Mouse (Mus musculus) ES-Bruce4 (cell line): ENCODE data around the gene Folr1. TPM values are rescaled to one million over a fixed set of nuclear protein-coding genes. Genes with fewer than 3 reads are reported as not detected.

Experiments
- H3K27ac ChIP-seq: 2 replicates; pipeline ENCODE4 v1.5.1; 2012; ENCODE audit warnings: low read length, inconsistent platforms; ENCODE audit not compliant: insufficient read depth
- H3K27me3 ChIP-seq: 2 replicates; pipeline ENCODE4 v1.6.1; 2012; ENCODE audit warnings: mild to moderate bottlenecking, low read length, inconsistent platforms; ENCODE audit not compliant: control insufficient read depth, poor library complexity, insufficient read depth, severe bottlenecking
- H3K36me3 ChIP-seq: 2 replicates; pipeline ENCODE4 v1.6.1; 2012; ENCODE audit warnings: inconsistent platforms, mild to moderate bottlenecking, low read length, moderate library complexity; ENCODE audit not compliant: control insufficient read depth, poor library complexity, insufficient read depth, severe bottlenecking
- H3K4me1 ChIP-seq: one replicate; pipeline ENCODE4 v1.8.1; 2011; ENCODE audit warnings: low read length; ENCODE audit not compliant: control insufficient read depth, insufficient read depth
- H3K4me3 ChIP-seq: 2 replicates; pipeline ENCODE4 v1.5.1; 2011; ENCODE audit warnings: low read depth, mild to moderate bottlenecking, low read length
- H3K9ac ChIP-seq: 2 replicates; pipeline ENCODE4 v1.6.1; 2012; ENCODE audit warnings: low read depth, mild to moderate bottlenecking, inconsistent platforms; ENCODE audit not compliant: poor library complexity, severe bottlenecking
- H3K9me3 ChIP-seq: replicated peaks from 2 replicates; pipeline ENCODE4 v1.6.1; 2012; ENCODE audit warnings: mild to moderate bottlenecking, low read length, inconsistent platforms; ENCODE audit not compliant: control insufficient read depth, poor library complexity, insufficient read depth, severe bottlenecking
- CTCF ChIP-seq: IDR thresholded peaks from one replicate; pipeline ENCODE4 v1.8.1; 2011; ENCODE audit warnings: low read depth, low read length
- EP300 ChIP-seq: IDR thresholded peaks from 2 replicates; pipeline ENCODE4 v1.6.1; 2011; ENCODE audit warnings: low read depth, low read length; ENCODE audit not compliant: insufficient read depth
- POLR2A ChIP-seq: IDR thresholded peaks from one replicate; pipeline ENCODE4 v1.8.1; 2011; ENCODE audit warnings: low read length; ENCODE audit not compliant: insufficient read depth
- polyA plus RNA-seq: library from polyadenylated mRNA; stranded (reverse); fragments of >200 nt; gene quantifications from 2 replicates; pipeline ENCODE4 v1.2.4, GENCODE M21; 2011; ENCODE audit warnings: low read depth; ENCODE audit not compliant: missing spikeins, insufficient read depth, insufficient read length

Folr1 gene
- polyA plus RNA-seq, 1 experiment: 54.6 TPM

DNA sequence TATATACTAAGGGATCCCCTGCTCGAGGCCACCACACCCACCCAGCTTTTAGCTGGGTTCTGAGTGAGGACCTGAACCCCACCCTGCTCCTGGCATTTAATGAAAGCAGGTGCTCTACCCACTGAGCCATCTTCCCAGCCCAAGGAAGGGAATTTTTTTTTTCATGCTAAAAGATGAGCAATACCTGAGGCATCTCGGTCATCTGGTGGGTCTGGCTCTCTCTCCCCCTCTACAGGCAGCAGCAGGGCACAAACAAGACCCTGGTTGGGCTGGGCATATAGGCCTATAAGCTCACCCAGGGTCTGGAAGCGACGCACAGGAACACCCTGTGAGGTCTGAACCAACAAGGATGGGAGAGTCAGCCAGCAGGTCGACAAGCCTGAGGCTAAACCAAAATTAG lies 37.2 kb downstream of the Folr1 start:
- 0 out of 2 replicates have a peak, but pooled peaks have one; percentile 55 for TF ChIP-seq EP300
- no peak for TF ChIP-seq POLR2A
- peak; percentile 50 for TF ChIP-seq CTCF
- Histone ChIP-seq H3K27ac (peak overlapping the region; percentile 62), H3K4me3 (no peak overlapping the region), H3K9ac (no peak overlapping the region), H3K36me3 (peaks cover 36% of the 10 kb centered on the region), H3K27me3 (no peaks in the 10 kb centered on the region), H3K9me3 (no peaks in the 10 kb centered on the region), H3K4me1 (peaks cover 4% of the 10 kb centered on the region)

DNA sequence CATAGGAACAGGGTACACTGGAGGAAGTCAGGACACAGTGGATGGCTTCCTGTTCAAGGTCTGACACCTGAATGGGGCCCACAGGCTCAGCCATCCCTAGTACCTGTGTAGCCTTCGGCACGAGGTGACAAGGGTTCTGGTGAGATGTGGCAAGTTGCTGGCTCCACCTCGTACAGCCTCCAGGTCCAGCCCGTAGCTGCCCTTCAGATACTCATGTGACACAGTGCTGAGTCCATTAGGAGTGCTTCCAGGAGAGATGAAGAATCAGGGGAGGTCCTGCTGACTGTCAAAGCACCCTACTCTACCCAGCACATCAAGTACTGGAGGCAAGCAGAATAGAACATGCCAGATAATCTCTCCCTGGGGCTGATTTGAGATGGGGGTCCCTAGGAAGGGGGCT lies 38.2 kb downstream of the Folr1 start:
- H3K36me3 ChIP-seq: peaks cover 45% of the 10 kb centered on the region
- H3K9ac ChIP-seq: no peak overlapping the region; the same call in 1 of the 2 replicates
- no peaks in the 10 kb centered on the region for H3K9me3 ChIP-seq
- no peak overlapping the region for H3K4me3 ChIP-seq
- no peak for TF ChIP-seq CTCF
- TF ChIP-seq POLR2A: no peak
- no peak for TF ChIP-seq EP300
- H3K27ac ChIP-seq: peak overlapping the region; percentile 33; the same call in 1 of the 2 replicates
- H3K27me3 ChIP-seq: no peaks in the 10 kb centered on the region
- peaks cover 4% of the 10 kb centered on the region for H3K4me1 ChIP-seq

GRCm38 (mm10) chr7:101831437-101831836 lies 39.2 kb downstream of the Folr1 start:
- TF ChIP-seq POLR2A (no peak), EP300 (no peak), CTCF (no peak)
- H3K36me3 ChIP-seq: peaks cover 53% of the 10 kb centered on the region
- H3K9ac ChIP-seq: no peak overlapping the region
- H3K9me3 ChIP-seq: no peaks in the 10 kb centered on the region
- H3K27ac ChIP-seq: peak overlapping the region; percentile 33
- H3K4me1 ChIP-seq: peaks cover 4% of the 10 kb centered on the region
- H3K27me3 ChIP-seq: no peaks in the 10 kb centered on the region
- H3K4me3 ChIP-seq: no peak overlapping the region

DNA sequence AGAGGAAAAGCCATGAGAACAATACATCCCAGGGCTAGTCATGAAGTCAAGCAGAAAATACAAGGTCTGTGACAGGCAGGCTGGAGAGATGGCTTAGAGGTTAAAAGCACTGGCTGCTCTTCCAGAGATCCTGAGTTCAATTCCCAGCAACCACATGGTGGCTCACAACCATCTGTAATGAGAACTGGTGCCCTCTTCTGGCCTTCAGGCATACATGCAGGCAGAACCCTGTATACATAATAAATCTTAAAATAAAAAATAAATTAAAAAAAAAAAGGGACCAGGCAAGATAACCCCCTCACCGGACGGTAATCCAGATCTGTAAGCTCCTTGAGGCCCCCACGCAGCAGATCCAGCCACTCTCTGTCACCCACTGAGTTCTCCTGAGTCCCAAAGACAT lies 40.2 kb downstream of the Folr1 start:
- Histone ChIP-seq H3K9ac (no peak overlapping the region), H3K4me3 (no peak overlapping the region), H3K27ac (no peak overlapping the region), H3K27me3 (no peaks in the 10 kb centered on the region), H3K36me3 (peaks cover 63% of the 10 kb centered on the region), H3K9me3 (no peaks in the 10 kb centered on the region), H3K4me1 (peaks cover 4% of the 10 kb centered on the region)
- TF ChIP-seq EP300 (no peak), POLR2A (no peak), CTCF (no peak)

- no peaks in the 10 kb centered on the region for H3K9me3 ChIP-seq
- peaks cover 42% of the 10 kb centered on the region for H3K36me3 ChIP-seq
- peaks cover under 1% of the 10 kb centered on the region for H3K4me1 ChIP-seq
- 0 out of 2 replicates have a peak overlapping the region, but pooled peaks have one; percentile 5 for H3K4me3 ChIP-seq
- 0 out of 2 replicates have a peak overlapping the region, but pooled peaks have one; percentile 13 for H3K9ac ChIP-seq
- TF ChIP-seq CTCF (no peak), EP300 (no peak), POLR2A (no peak)
- peak overlapping the region; percentile 16 for H3K27ac ChIP-seq
- H3K27me3 ChIP-seq: no peaks in the 10 kb centered on the region; the same call in 1 of the 2 replicates
These were observed 46.6 kb downstream of the Folr1 start for GRCm38 (mm10) chr7:101823758-101824630.
